Mouse (Mus musculus) neural tube, embryonic 14.5 days (tissue): ENCODE measurements around the gene Psd4. TPM values are rescaled to one million over a fixed set of nuclear protein-coding genes. Genes with fewer than 3 reads are reported as not detected.
A peak's percentile ranks its signal among the peaks of the same experiment; 100 is the strongest.

ENCODE experiments used
- ATAC-seq: fragments of 200-750 bp; cut with Nextera tagmentation; 2 replicates; pipeline ENCODE4 v1.8.0; 2017; ENCODE audit warnings: low read depth, mild to moderate bottlenecking, moderate TSS enrichment, moderate library complexity
- H3K27ac ChIP-seq: fragments of 300-500 bp; sonication (generic); 2 replicates; pipeline ENCODE4 v1.5.1; 2014; ENCODE audit warnings: low read depth, mild to moderate bottlenecking, control low read depth, low read length, moderate library complexity, mixed read lengths
- H3K27me3 ChIP-seq: fragments of 300-500 bp; sonication (generic); 2 replicates; pipeline ENCODE4 v1.6.1; 2014; ENCODE audit warnings: low read length; ENCODE audit not compliant: control insufficient read depth, insufficient read depth
- H3K36me3 ChIP-seq: fragments of 300-500 bp; sonication (generic); 2 replicates; pipeline ENCODE4 v1.6.1; 2014; ENCODE audit warnings: low read length, mixed read lengths; ENCODE audit not compliant: control insufficient read depth, insufficient read depth
- H3K4me1 ChIP-seq: fragments of 300-500 bp; sonication (generic); 2 replicates; pipeline ENCODE4 v1.6.1; 2014; ENCODE audit warnings: low read length; ENCODE audit not compliant: control insufficient read depth, insufficient read depth
- H3K4me2 ChIP-seq: fragments of 300-500 bp; sonication (generic); 2 replicates; pipeline ENCODE4 v1.6.1; 2014; ENCODE audit warnings: mild to moderate bottlenecking, low read depth, low read length, control low read depth
- H3K4me3 ChIP-seq: fragments of 300-500 bp; sonication (generic); 2 replicates; pipeline ENCODE4 v1.5.1; 2014; ENCODE audit warnings: low read depth, low read length, control low read depth, mixed read lengths
- H3K9ac ChIP-seq: fragments of 300-500 bp; sonication (generic); replicated peaks from 2 replicates; pipeline ENCODE4 v1.6.1; 2014; ENCODE audit warnings: low read depth, mild to moderate bottlenecking, control low read depth, low read length, mixed read lengths
- H3K9me3 ChIP-seq: fragments of 300-500 bp; sonication (generic); 2 replicates; pipeline ENCODE4 v1.6.1; 2016; ENCODE audit warnings: low read length; ENCODE audit not compliant: control insufficient read depth
- WGBS: fragments of 180-500 bp; shearing (Covaris S2); extraction: QIAGEN DNeasy Blood & Tissue Kit; methylation state at CpG from one replicate; pipeline ENCODE4 v1.1.7; 2014; 5-methylcytosine and 5-hydroxymethylcytosine counted together
- polyA plus RNA-seq: library from polyadenylated mRNA; unstranded; fragments of >200 nt; fragmentation: Nextera tagmentation; extraction: Ambion mirVana; gene quantifications from 2 replicates; pipeline ENCODE4 v1.2.1, GENCODE M21; 2014

The Psd4 gene
- polyA plus RNA-seq, 1 experiment from 2014 or later = 1.4 TPM

GRCm38 (mm10) chr2:24442303-24442925, 75.0 kb downstream of the Psd4 start:
- WGBS = 61% methylated on average over 4 of the region's 4 CpGs

GRCm38 (mm10) chr2:24443256-24443790, 75.9 kb downstream of the Psd4 start:
- H3K27me3 ChIP-seq = no peaks in the 10 kb centered on the region
- H3K4me1 ChIP-seq = no peaks in the 10 kb centered on the region
- H3K9ac ChIP-seq = no peak overlapping the region
- no peaks in the 10 kb centered on the region for H3K9me3 ChIP-seq
- 51% methylated on average over 3 of the region's 3 CpGs for WGBS
- no peak overlapping the region for H3K4me3 ChIP-seq
- no peak for ATAC-seq
- no peak overlapping the region for H3K4me2 ChIP-seq
- 0 out of 2 replicates have a peak, but pooled peaks cover 2% of the 10 kb centered on the region for H3K36me3 ChIP-seq
- no peak overlapping the region for H3K27ac ChIP-seq

More at GRCm38 (mm10) chr2:24442303-24442925, 75.0 kb downstream of the Psd4 start:
- Histone ChIP-seq H3K27me3 (no peaks in the 10 kb centered on the region), H3K4me3 (no peak overlapping the region), H3K36me3 (0 out of 2 replicates have a peak, but pooled peaks cover 2% of the 10 kb centered on the region), H3K27ac (no peak overlapping the region), H3K9ac (no peak overlapping the region), H3K4me2 (no peak overlapping the region), H3K4me1 (no peaks in the 10 kb centered on the region), H3K9me3 (no peaks in the 10 kb centered on the region)
- no peak for ATAC-seq

GRCm38 (mm10) chr2:24449111-24449510, 81.7 kb downstream of the Psd4 start:
- no peak overlapping the region for H3K27ac ChIP-seq
- H3K9ac ChIP-seq = no peak overlapping the region
- H3K4me1 ChIP-seq = peaks cover 5% of the 10 kb centered on the region; the same call in 1 of the 2 replicates
- H3K9me3 ChIP-seq = no peaks in the 10 kb centered on the region
- no peaks in the 10 kb centered on the region for H3K36me3 ChIP-seq
- 80% methylated on average over 4 of the region's 4 CpGs for WGBS
- ATAC-seq = no peak
- no peaks in the 10 kb centered on the region for H3K27me3 ChIP-seq
- no peak overlapping the region for H3K4me2 ChIP-seq
- H3K4me3 ChIP-seq = no peak overlapping the region

- no peaks in the 10 kb centered on the region for H3K9me3 ChIP-seq
- ATAC-seq = no peak
Observed at GRCm38 (mm10) chr2:24453206-24453605, 85.8 kb downstream of the Psd4 start.

GRCm38 (mm10) chr2:24454429-24455011, 87.1 kb downstream of the Psd4 start:
- Histone ChIP-seq H3K27ac (peak overlapping the region; percentile 86), H3K9me3 (no peaks in the 10 kb centered on the region), H3K4me2 (no peak overlapping the region), H3K4me3 (no peak overlapping the region), H3K9ac (no peak overlapping the region), H3K27me3 (no peaks in the 10 kb centered on the region), H3K36me3 (no peaks in the 10 kb centered on the region), H3K4me1 (peaks cover 11% of the 10 kb centered on the region; the same call in 1 of the 2 replicates)
- 34% methylated on average over 1 of the region's 1 CpGs for WGBS
- ATAC-seq = peak; percentile 87

More at GRCm38 (mm10) chr2:24453206-24453605, 85.8 kb downstream of the Psd4 start:
- Histone ChIP-seq H3K9ac (no peak overlapping the region), H3K4me2 (no peak overlapping the region), H3K27ac (peak overlapping the region; percentile 86; the same call in 1 of the 2 replicates), H3K27me3 (no peaks in the 10 kb centered on the region), H3K4me1 (peaks cover 11% of the 10 kb centered on the region; the same call in 1 of the 2 replicates), H3K36me3 (no peaks in the 10 kb centered on the region), H3K4me3 (no peak overlapping the region)
- 72% methylated on average over 5 of the region's 5 CpGs for WGBS

GRCm38 (mm10) chr2:24455057-24455855, 87.9 kb downstream of the Psd4 start:
- H3K9me3 ChIP-seq = no peaks in the 10 kb centered on the region
- no peak overlapping the region for H3K4me3 ChIP-seq
- WGBS = 40% methylated on average over 6 of the region's 6 CpGs
- H3K27me3 ChIP-seq = no peaks in the 10 kb centered on the region
- ATAC-seq = peak; percentile 22; the same call in 1 of the 2 replicates
- H3K36me3 ChIP-seq = no peaks in the 10 kb centered on the region
- no peak overlapping the region for H3K4me2 ChIP-seq
- H3K4me1 ChIP-seq = peaks cover 11% of the 10 kb centered on the region; the same call in 1 of the 2 replicates
- peak overlapping the region; percentile 86 for H3K27ac ChIP-seq
- H3K9ac ChIP-seq = no peak overlapping the region

GRCm38 (mm10) chr2:24456841-24457240, 89.5 kb downstream of the Psd4 start:
- H3K4me3 ChIP-seq = no peak overlapping the region
- no peaks in the 10 kb centered on the region for H3K36me3 ChIP-seq
- H3K9me3 ChIP-seq = no peaks in the 10 kb centered on the region
- no peaks in the 10 kb centered on the region for H3K27me3 ChIP-seq
- WGBS = 87% methylated on average over 4 of the region's 4 CpGs
- H3K4me2 ChIP-seq = no peak overlapping the region
- no peak overlapping the region for H3K9ac ChIP-seq
- peaks cover 11% of the 10 kb centered on the region; the same call in 1 of the 2 replicates for H3K4me1 ChIP-seq
- ATAC-seq = no peak
- H3K27ac ChIP-seq = 0 out of 2 replicates have a peak overlapping the region, but pooled peaks have one; percentile 7

GRCm38 (mm10) chr2:24460112-24460807, 92.9 kb downstream of the Psd4 start:
- Histone ChIP-seq H3K9ac (no peak overlapping the region), H3K27ac (no peak overlapping the region), H3K27me3 (no peaks in the 10 kb centered on the region), H3K4me2 (no peak overlapping the region), H3K4me3 (no peak overlapping the region), H3K36me3 (no peaks in the 10 kb centered on the region), H3K4me1 (no peaks in the 10 kb centered on the region), H3K9me3 (no peaks in the 10 kb centered on the region)
- WGBS = 43% methylated on average over 9 of the region's 9 CpGs
- no peak for ATAC-seq
